Mouse (Mus musculus): ENCODE data around the gene Gm20662. TPM values are rescaled to one million over a fixed set of nuclear protein-coding genes. Genes with fewer than 3 reads are reported as not detected.

Gene Gm20662
- polyA plus RNA-seq, 1 experiment from 2014 or later, result not detected

DNA sequence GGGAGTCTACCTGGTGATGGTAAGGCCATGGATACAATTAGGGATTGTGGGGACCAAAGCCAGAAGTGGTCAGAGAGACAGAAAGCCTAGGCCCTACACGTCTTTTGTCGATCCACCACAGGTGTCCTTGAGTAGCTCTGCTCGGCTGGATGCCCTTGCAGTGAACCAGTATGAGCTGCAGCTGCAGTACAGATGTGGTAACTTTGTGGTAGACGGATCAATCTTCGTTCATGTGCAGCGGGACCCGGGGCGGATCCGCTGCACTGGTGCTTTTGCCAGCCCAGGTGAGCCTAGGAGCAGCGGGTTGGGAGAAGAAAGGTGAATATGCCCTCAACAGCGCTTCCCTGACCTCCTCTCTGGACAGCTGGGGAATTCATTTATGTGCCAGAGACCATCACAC, 3.1 kb upstream of the Gm20662 start:
- no peak overlapping the region for H3K9ac ChIP-seq (replicated peaks; ENCODE audit: low read length)
- H3K36me3 ChIP-seq (ENCODE audit: control insufficient read depth, insufficient read depth, low read length), result no peaks in the 10 kb centered on the region
- H3K4me2 ChIP-seq (ENCODE audit: low read length), result no peak overlapping the region
- no peaks in the 10 kb centered on the region for H3K27me3 ChIP-seq (ENCODE audit: control insufficient read depth, insufficient read depth, low read length)
- H3K4me3 ChIP-seq (replicated peaks; ENCODE audit: low read depth, low read length), result no peak overlapping the region
- 84% methylated on average over 11 of the region's 11 CpGs for WGBS
- H3K4me1 ChIP-seq (ENCODE audit: control insufficient read depth, insufficient read depth, low read length), result no peaks in the 10 kb centered on the region
- no peak overlapping the region for H3K27ac ChIP-seq (replicated peaks; ENCODE audit: low read depth, low read length)
- no peaks in the 10 kb centered on the region for H3K9me3 ChIP-seq (ENCODE audit: control insufficient read depth, low read length)
- DNase-seq, result no peak
- ATAC-seq (ENCODE audit: low FRiP score, low TSS enrichment), result no peak

- DNase-seq (no peak), ATAC-seq (ENCODE audit: low FRiP score, low TSS enrichment) (no peak)
- H3K4me1 ChIP-seq (ENCODE audit: control insufficient read depth, insufficient read depth, low read length), result no peaks in the 10 kb centered on the region
- H3K4me2 ChIP-seq (ENCODE audit: low read length), result no peak overlapping the region
- WGBS, result 65% methylated on average over 2 of the region's 2 CpGs
- no peaks in the 10 kb centered on the region for H3K27me3 ChIP-seq (ENCODE audit: control insufficient read depth, insufficient read depth, low read length)
- H3K9me3 ChIP-seq (ENCODE audit: control insufficient read depth, low read length), result no peaks in the 10 kb centered on the region
- H3K4me3 ChIP-seq (replicated peaks; ENCODE audit: low read depth, low read length), result no peak overlapping the region
- H3K36me3 ChIP-seq (ENCODE audit: control insufficient read depth, insufficient read depth, low read length), result no peaks in the 10 kb centered on the region
- H3K27ac ChIP-seq (replicated peaks; ENCODE audit: low read depth, low read length), result no peak overlapping the region
- H3K9ac ChIP-seq (replicated peaks; ENCODE audit: low read length), result no peak overlapping the region
These were observed 1.7 kb upstream of the Gm20662 start for GRCm38 (mm10) chr9:107994464-107994863.

GRCm38 (mm10) chr9:107995513-107995912, 636 bp upstream of the Gm20662 start:
- no peaks in the 10 kb centered on the region for H3K4me1 ChIP-seq (ENCODE audit: control insufficient read depth, insufficient read depth, low read length)
- DNase-seq, result no peak
- 96% methylated on average over 21 of the region's 21 CpGs for WGBS
- H3K36me3 ChIP-seq (ENCODE audit: control insufficient read depth, insufficient read depth, low read length), result no peaks in the 10 kb centered on the region
- no peaks in the 10 kb centered on the region for H3K27me3 ChIP-seq (ENCODE audit: control insufficient read depth, insufficient read depth, low read length)
- H3K27ac ChIP-seq (replicated peaks; ENCODE audit: low read depth, low read length), result no peak overlapping the region
- no peak overlapping the region for H3K4me3 ChIP-seq (replicated peaks; ENCODE audit: low read depth, low read length)
- no peak overlapping the region for H3K9ac ChIP-seq (replicated peaks; ENCODE audit: low read length)
- no peaks in the 10 kb centered on the region for H3K9me3 ChIP-seq (ENCODE audit: control insufficient read depth, low read length)
- no peak overlapping the region for H3K4me2 ChIP-seq (ENCODE audit: low read length)
- ATAC-seq (ENCODE audit: low FRiP score, low TSS enrichment), result no peak

DNA sequence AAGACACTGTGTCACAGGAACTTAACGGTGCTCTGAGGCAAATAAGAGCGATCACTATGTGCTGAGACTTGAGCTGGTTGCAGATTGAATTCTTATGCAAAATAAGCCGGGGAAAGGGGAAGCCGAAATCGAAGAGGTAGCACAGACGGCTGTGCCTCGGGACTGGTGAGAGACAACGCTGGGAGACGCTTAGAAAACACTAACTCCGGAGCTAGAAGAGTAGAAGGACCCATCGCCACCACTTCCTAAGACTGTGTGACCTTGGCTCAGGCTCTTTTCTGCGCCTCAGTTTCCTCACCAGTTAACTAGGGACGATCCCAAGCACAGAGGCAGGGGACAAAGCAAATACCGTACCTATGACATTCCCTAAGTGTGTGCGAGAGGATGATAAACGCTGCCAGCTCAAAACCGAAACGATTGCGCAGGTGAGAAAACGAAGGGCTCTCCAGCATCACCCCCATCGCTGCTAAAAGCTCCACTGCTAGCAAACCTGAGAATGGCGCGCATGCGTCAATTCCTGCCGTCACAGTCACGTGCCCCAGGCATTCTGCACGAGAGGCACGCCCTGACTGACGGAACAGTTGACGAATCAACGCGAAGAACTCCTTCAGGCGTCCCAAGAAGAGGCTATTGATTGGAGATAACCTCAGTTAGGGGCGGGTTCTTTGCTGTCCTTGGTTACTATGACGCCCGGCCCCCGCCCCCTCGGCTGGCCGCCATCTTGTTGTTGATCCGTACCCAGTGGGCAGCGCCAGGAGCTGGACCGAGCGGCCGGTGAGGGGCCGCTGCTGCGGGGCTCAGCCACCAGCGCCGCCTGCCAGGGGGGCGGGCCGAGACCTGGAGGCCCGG, 6.0 kb downstream of the Gm20662 start, which contains the start of gene Ip6k1:
Ip6k1 (plus strand) TSS at position 580 of the 849 bp plus-strand sequence.
- Histone ChIP-seq H3K27ac (replicated peaks; ENCODE audit: low read depth, low read length) (peak within 1 kb of the TSS; percentile 95), H3K36me3 (ENCODE audit: control insufficient read depth, insufficient read depth, low read length) (no peaks in the 10 kb centered on the region), H3K27me3 (ENCODE audit: control insufficient read depth, insufficient read depth, low read length) (no peaks in the 10 kb centered on the region), H3K9me3 (ENCODE audit: control insufficient read depth, low read length) (no peaks in the 10 kb centered on the region), H3K4me1 (ENCODE audit: control insufficient read depth, insufficient read depth, low read length) (peaks cover 23% of the 10 kb centered on the region), H3K4me2 (ENCODE audit: low read length) (peak within 1 kb of the TSS; percentile 90), H3K4me3 (replicated peaks; ENCODE audit: low read depth, low read length) (peak within 1 kb of the TSS; percentile 96), H3K9ac (replicated peaks; ENCODE audit: low read length) (peak within 1 kb of the TSS; percentile 94)
- ATAC-seq (ENCODE audit: low FRiP score, low TSS enrichment), result peak; percentile 99
- peak; percentile 100 for DNase-seq
- under 1% methylated on average over 51 of the region's 51 CpGs for WGBS

GRCm38 (mm10) chr9:108002778-108003530, 6.8 kb downstream of the Gm20662 start:
- Histone ChIP-seq H3K4me2 (ENCODE audit: low read length) (peak overlapping the region; percentile 90), H3K9me3 (ENCODE audit: control insufficient read depth, low read length) (no peaks in the 10 kb centered on the region), H3K27ac (replicated peaks; ENCODE audit: low read depth, low read length) (peak overlapping the region; percentile 95), H3K4me1 (ENCODE audit: control insufficient read depth, insufficient read depth, low read length) (peaks cover 23% of the 10 kb centered on the region), H3K27me3 (ENCODE audit: control insufficient read depth, insufficient read depth, low read length) (no peaks in the 10 kb centered on the region), H3K36me3 (ENCODE audit: control insufficient read depth, insufficient read depth, low read length) (no peaks in the 10 kb centered on the region), H3K9ac (replicated peaks; ENCODE audit: low read length) (peak overlapping the region; percentile 94), H3K4me3 (replicated peaks; ENCODE audit: low read depth, low read length) (peak overlapping the region; percentile 96)
- peak; percentile 53 for DNase-seq
- peak; percentile 76; the same call in 1 of the 2 replicates for ATAC-seq (ENCODE audit: low FRiP score, low TSS enrichment)
- WGBS, result under 1% methylated on average over 50 of the region's 50 CpGs

- peak overlapping the region; percentile 94 for H3K9ac ChIP-seq (replicated peaks; ENCODE audit: low read length)
- H3K4me3 ChIP-seq (replicated peaks; ENCODE audit: low read depth, low read length), result peak overlapping the region; percentile 96
- H3K4me1 ChIP-seq (ENCODE audit: control insufficient read depth, insufficient read depth, low read length), result peaks cover 23% of the 10 kb centered on the region
- H3K9me3 ChIP-seq (ENCODE audit: control insufficient read depth, low read length), result no peaks in the 10 kb centered on the region
- H3K4me2 ChIP-seq (ENCODE audit: low read length), result peak overlapping the region; percentile 90
- H3K27me3 ChIP-seq (ENCODE audit: control insufficient read depth, insufficient read depth, low read length), result no peaks in the 10 kb centered on the region
- no peaks in the 10 kb centered on the region for H3K36me3 ChIP-seq (ENCODE audit: control insufficient read depth, insufficient read depth, low read length)
- WGBS, result 19% methylated on average over 8 of the region's 8 CpGs
- ATAC-seq (ENCODE audit: low FRiP score, low TSS enrichment), result no peak
- DNase-seq, result peak; percentile 60
- peak overlapping the region; percentile 95 for H3K27ac ChIP-seq (replicated peaks; ENCODE audit: low read depth, low read length)
These were observed 7.4 kb downstream of the Gm20662 start for GRCm38 (mm10) chr9:108003531-108003890.

DNA sequence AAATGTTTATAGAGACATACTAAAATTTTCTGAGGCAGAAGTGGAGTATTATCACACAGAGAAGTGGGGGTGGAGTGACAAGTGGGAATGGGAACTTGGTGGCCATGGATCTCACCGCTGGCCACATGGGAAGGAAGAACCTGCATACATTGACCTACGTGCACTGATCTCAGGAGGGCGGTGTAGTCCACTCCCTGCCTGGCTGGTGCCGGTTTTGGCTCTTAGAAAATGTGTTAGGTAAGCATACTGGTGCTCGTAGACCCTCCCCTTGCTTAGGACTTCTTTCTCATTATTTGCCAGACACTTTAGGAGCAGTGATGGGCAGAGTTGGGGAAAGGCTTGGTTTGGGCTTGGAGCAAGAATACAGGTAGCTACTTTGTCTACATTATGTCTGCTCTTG, 11.9 kb downstream of the Gm20662 start:
- H3K9me3 ChIP-seq (ENCODE audit: control insufficient read depth, low read length), result no peaks in the 10 kb centered on the region

DNA sequence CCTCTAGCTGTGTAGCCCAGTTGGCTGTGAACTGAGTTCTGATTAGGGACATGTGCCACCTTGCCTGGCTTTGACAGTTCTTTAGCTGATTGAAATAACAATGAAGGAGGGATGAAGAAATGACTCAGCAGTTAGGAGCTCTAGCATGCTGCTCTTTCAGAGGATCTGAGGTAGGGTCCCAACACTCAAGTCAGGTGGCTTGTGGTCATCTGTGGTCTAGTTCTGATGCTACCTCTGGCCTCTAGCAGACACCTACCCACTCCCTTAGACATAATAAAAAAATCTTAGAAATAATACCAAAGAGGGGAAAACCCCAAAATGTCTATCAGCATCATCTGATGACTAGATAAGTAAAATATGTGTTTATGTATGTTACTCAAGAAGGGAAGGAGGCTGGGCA, 14.2 kb downstream of the Gm20662 start:
- ATAC-seq (ENCODE audit: low FRiP score, low TSS enrichment) (no peak), DNase-seq (no peak)
- H3K36me3 ChIP-seq (ENCODE audit: control insufficient read depth, insufficient read depth, low read length), result 0 out of 2 replicates have a peak, but pooled peaks cover 7% of the 10 kb centered on the region
- no peak overlapping the region for H3K4me2 ChIP-seq (ENCODE audit: low read length)
- no peak overlapping the region for H3K9ac ChIP-seq (replicated peaks; ENCODE audit: low read length)
- H3K4me3 ChIP-seq (replicated peaks; ENCODE audit: low read depth, low read length), result no peak overlapping the region
- peaks cover 1% of the 10 kb centered on the region; the same call in 1 of the 2 replicates for H3K4me1 ChIP-seq (ENCODE audit: control insufficient read depth, insufficient read depth, low read length)
- no peaks in the 10 kb centered on the region for H3K9me3 ChIP-seq (ENCODE audit: control insufficient read depth, low read length)
- H3K27ac ChIP-seq (replicated peaks; ENCODE audit: low read depth, low read length), result no peak overlapping the region
- H3K27me3 ChIP-seq (ENCODE audit: control insufficient read depth, insufficient read depth, low read length), result no peaks in the 10 kb centered on the region

More for the DNA sequence above, 11.9 kb downstream of the Gm20662 start:
- no peak overlapping the region for H3K4me2 ChIP-seq (ENCODE audit: low read length)
- no peak for ATAC-seq (ENCODE audit: low FRiP score, low TSS enrichment)
- H3K9ac ChIP-seq (replicated peaks; ENCODE audit: low read length), result no peak overlapping the region
- H3K27me3 ChIP-seq (ENCODE audit: control insufficient read depth, insufficient read depth, low read length), result no peaks in the 10 kb centered on the region
- 0 out of 2 replicates have a peak, but pooled peaks cover 7% of the 10 kb centered on the region for H3K36me3 ChIP-seq (ENCODE audit: control insufficient read depth, insufficient read depth, low read length)
- H3K4me3 ChIP-seq (replicated peaks; ENCODE audit: low read depth, low read length), result no peak overlapping the region
- no peak overlapping the region for H3K27ac ChIP-seq (replicated peaks; ENCODE audit: low read depth, low read length)
- 94% methylated on average over 5 of the region's 5 CpGs for WGBS
- DNase-seq, result no peak
- peaks cover 17% of the 10 kb centered on the region for H3K4me1 ChIP-seq (ENCODE audit: control insufficient read depth, insufficient read depth, low read length)
